Mouse (Mus musculus): ENCODE measurements around the gene Wipi1. TPM values are rescaled to one million over a fixed set of nuclear protein-coding genes. Genes with fewer than 3 reads are reported as not detected.

The Wipi1 gene
- total and polyA plus RNA-seq, 2 experiments: 7.3 to 8.5 TPM

DNA sequence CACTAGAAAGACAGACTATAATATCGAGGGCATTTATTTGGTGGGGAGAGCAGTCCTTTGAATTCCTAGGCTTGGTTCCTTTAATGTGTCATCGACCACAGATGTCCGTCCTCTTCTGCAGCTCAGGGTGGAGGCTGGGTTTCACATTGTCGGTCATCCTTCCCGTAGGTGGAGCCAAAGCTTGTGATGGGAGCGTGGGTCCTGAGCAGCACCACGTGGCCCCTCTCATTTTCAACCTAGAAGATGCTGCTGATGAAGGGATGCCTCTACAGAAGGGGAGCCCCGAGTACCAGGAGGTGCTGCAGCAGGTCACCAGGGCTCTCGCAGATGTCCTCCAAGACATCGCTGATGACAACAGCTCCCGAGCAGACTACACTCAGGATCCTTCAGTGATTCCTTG, 39.7 kb downstream of the Wipi1 start:
- TF ChIP-seq POLR2A (IDR thresholded peaks at IDR 0.05; ENCODE audit: extremely low read depth, insufficient read depth, low read length) (no peak), CTCF (IDR thresholded peaks at IDR 0.05; ENCODE audit: low read depth, low read length) (no peak)
- H3K36me3 ChIP-seq (ENCODE audit: control insufficient read depth, insufficient read depth, low read length): peaks cover 11% of the 10 kb centered on the region
- no peaks in the 10 kb centered on the region for H3K4me1 ChIP-seq (ENCODE audit: control insufficient read depth, insufficient read depth, low read length)
- H3K27me3 ChIP-seq (ENCODE audit: control insufficient read depth, insufficient read depth, low read length): no peaks in the 10 kb centered on the region
- no peak overlapping the region for H3K9ac ChIP-seq (ENCODE audit: low read depth, low read length)
- no peak overlapping the region for H3K4me3 ChIP-seq (ENCODE audit: insufficient read depth, low read depth, low read length)
- WGBS: 91% methylated on average over 11 of the region's 11 CpGs
- H3K79me2 ChIP-seq (ENCODE audit: control insufficient read depth, insufficient read depth, low read length): no peaks in the 10 kb centered on the region
- DNase-seq (ENCODE audit: extremely low read depth, low read depth, low spot score): no peak
- H3K27ac ChIP-seq (replicated peaks; ENCODE audit: insufficient read depth, low read depth, low read length): no peak overlapping the region

DNA sequence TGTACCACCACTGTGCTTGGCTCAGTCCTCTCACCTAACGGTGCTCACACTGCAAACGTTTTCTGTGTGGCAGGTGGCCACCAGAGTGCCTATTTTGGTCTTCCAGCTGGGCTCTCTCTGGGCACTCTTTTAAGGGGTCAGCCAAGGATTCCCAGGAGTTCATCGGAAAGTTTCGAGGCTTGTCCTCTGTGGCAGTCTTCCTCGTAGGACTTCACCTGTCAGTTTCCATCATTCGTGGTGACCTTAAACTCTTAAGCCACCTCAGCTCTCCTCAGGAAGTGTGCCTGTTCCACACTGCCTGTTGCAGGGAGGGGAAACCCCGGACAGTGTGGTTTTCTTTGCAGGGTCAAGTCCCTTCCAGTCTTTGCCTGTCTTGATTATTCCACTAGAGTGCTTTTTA, 42.0 kb downstream of the Wipi1 start:
- no peak for DNase-seq (ENCODE audit: extremely low read depth, low read depth, low spot score)

DNA sequence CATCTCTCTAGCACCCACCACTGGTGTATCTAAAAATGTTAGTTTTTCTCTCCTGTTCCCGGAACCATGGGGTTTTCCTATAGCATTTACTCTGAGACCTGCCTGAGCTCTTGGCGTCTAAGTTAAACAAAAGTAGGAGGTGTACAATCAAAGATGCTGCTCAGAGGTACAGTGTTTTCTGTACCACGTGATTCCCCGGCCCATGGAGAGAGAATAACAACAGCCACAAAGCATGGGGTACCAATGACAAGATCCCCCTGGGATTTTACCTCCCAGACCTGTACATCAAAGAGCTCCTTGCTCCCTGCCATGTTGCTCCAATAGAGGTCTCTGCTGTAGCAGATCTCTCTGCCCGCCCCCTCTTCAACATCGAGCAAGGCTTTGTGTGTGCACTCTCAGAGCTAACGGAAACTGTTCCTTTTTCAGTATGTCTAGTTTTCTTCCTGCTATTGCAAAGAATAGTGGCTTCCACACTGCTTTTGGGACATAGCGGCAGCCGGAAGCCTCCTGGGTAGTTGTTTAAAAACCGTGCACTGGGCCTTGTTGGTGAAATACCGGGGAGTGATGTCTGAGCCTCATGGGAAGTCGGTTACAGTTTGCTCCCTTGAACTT, 42.7 kb downstream of the Wipi1 start:
- no peaks in the 10 kb centered on the region for H3K79me2 ChIP-seq (ENCODE audit: control insufficient read depth, insufficient read depth, low read length)
- DNase-seq (ENCODE audit: extremely low read depth, low read depth, low spot score): no peak
- no peak overlapping the region for H3K27ac ChIP-seq (replicated peaks; ENCODE audit: insufficient read depth, low read depth, low read length)
- no peaks in the 10 kb centered on the region for H3K27me3 ChIP-seq (ENCODE audit: control insufficient read depth, insufficient read depth, low read length)
- TF ChIP-seq CTCF (IDR thresholded peaks at IDR 0.05; ENCODE audit: low read depth, low read length) (no peak), POLR2A (IDR thresholded peaks at IDR 0.05; ENCODE audit: extremely low read depth, insufficient read depth, low read length) (no peak)
- H3K9ac ChIP-seq (ENCODE audit: low read depth, low read length): no peak overlapping the region
- peaks cover 4% of the 10 kb centered on the region for H3K36me3 ChIP-seq (ENCODE audit: control insufficient read depth, insufficient read depth, low read length)
- no peaks in the 10 kb centered on the region for H3K4me1 ChIP-seq (ENCODE audit: control insufficient read depth, insufficient read depth, low read length)
- H3K4me3 ChIP-seq (ENCODE audit: insufficient read depth, low read depth, low read length): no peak overlapping the region
- 81% methylated on average over 12 of the region's 12 CpGs for WGBS

More for the DNA sequence above, 42.0 kb downstream of the Wipi1 start:
- Histone ChIP-seq H3K27ac (replicated peaks; ENCODE audit: insufficient read depth, low read depth, low read length) (no peak overlapping the region), H3K36me3 (ENCODE audit: control insufficient read depth, insufficient read depth, low read length) (peaks cover 6% of the 10 kb centered on the region), H3K4me3 (ENCODE audit: insufficient read depth, low read depth, low read length) (no peak overlapping the region), H3K4me1 (ENCODE audit: control insufficient read depth, insufficient read depth, low read length) (no peaks in the 10 kb centered on the region), H3K27me3 (ENCODE audit: control insufficient read depth, insufficient read depth, low read length) (no peaks in the 10 kb centered on the region), H3K9ac (ENCODE audit: low read depth, low read length) (no peak overlapping the region), H3K79me2 (ENCODE audit: control insufficient read depth, insufficient read depth, low read length) (no peaks in the 10 kb centered on the region)
- 75% methylated on average over 7 of the region's 7 CpGs for WGBS
- TF ChIP-seq POLR2A (IDR thresholded peaks at IDR 0.05; ENCODE audit: extremely low read depth, insufficient read depth, low read length) (no peak), CTCF (IDR thresholded peaks at IDR 0.05; ENCODE audit: low read depth, low read length) (no peak)

DNA sequence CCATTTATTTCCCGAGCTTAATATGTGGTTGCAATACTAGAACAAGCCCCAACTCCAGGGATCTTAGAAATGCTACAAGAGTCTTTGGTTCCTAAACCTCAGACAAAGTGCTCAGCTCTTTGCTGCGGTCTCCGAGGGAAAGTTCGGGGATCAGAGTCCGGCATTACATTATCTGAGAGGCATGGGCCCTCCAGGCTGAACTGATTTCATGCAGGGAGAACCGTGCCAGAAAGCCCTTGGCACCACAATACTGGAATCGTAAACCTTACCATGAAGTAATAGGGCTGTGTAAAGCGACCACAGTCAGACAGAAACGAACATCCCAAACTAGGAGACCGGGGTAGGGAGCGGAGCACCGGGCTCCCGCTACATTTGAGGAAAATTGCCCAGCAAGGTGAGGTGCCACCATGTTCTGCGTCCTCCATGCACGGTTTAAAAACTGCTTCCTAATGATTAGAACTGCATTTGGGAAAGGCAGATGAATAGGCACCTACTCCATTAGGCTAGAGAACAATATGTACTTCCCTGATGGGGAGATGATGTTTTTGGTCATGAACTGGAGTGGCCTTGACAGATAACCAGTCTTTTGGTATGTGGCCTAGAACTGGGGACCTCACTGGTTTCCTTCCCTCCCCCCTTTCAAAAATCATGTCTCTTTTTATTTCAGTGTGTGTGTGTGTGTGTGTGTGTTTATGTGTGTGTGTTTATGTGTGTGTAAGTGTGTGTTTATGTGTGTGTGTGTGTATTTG, 47.1 kb downstream of the Wipi1 start:
- no peaks in the 10 kb centered on the region for H3K79me2 ChIP-seq (ENCODE audit: control insufficient read depth, insufficient read depth, low read length)
- H3K27me3 ChIP-seq (ENCODE audit: control insufficient read depth, insufficient read depth, low read length): no peaks in the 10 kb centered on the region
- H3K36me3 ChIP-seq (ENCODE audit: control insufficient read depth, insufficient read depth, low read length): no peaks in the 10 kb centered on the region
- TF ChIP-seq POLR2A (IDR thresholded peaks at IDR 0.05; ENCODE audit: extremely low read depth, insufficient read depth, low read length) (no peak), CTCF (IDR thresholded peaks at IDR 0.05; ENCODE audit: low read depth, low read length) (no peak)
- 79% methylated on average over 15 of the region's 15 CpGs for WGBS
- no peaks in the 10 kb centered on the region for H3K4me1 ChIP-seq (ENCODE audit: control insufficient read depth, insufficient read depth, low read length)
- no peak overlapping the region for H3K9ac ChIP-seq (ENCODE audit: low read depth, low read length)
- no peak overlapping the region for H3K27ac ChIP-seq (replicated peaks; ENCODE audit: insufficient read depth, low read depth, low read length)
- DNase-seq (ENCODE audit: extremely low read depth, low read depth, low spot score): no peak
- H3K4me3 ChIP-seq (ENCODE audit: insufficient read depth, low read depth, low read length): no peak overlapping the region

DNA sequence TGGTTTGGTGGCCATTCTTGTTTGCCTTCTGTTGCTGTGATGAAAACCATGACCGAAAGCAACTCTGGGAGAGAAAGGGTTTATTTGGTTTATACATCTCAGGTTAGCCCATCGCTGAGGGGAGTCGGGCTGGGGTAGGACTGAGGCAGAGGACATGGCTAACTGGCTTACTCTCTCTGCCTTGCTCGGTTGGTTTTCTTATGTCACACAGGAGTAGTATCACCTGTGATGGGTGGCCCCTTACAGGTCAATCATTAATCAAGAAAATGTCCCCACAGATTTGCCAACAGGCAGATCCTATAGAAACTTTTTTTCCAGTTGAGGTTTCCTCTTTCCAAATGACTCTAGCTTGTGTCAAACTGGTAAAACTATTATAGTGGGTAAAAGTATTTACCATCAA, 48.1 kb downstream of the Wipi1 start:
- WGBS: 76% methylated on average over 4 of the region's 4 CpGs
- no peaks in the 10 kb centered on the region for H3K27me3 ChIP-seq (ENCODE audit: control insufficient read depth, insufficient read depth, low read length)
- no peak overlapping the region for H3K4me3 ChIP-seq (ENCODE audit: insufficient read depth, low read depth, low read length)
- no peak for DNase-seq (ENCODE audit: extremely low read depth, low read depth, low spot score)
- H3K9ac ChIP-seq (ENCODE audit: low read depth, low read length): no peak overlapping the region
- no peaks in the 10 kb centered on the region for H3K4me1 ChIP-seq (ENCODE audit: control insufficient read depth, insufficient read depth, low read length)
- H3K79me2 ChIP-seq (ENCODE audit: control insufficient read depth, insufficient read depth, low read length): no peaks in the 10 kb centered on the region
- H3K27ac ChIP-seq (replicated peaks; ENCODE audit: insufficient read depth, low read depth, low read length): no peak overlapping the region
- H3K36me3 ChIP-seq (ENCODE audit: control insufficient read depth, insufficient read depth, low read length): no peaks in the 10 kb centered on the region
- no peak for TF ChIP-seq CTCF (IDR thresholded peaks at IDR 0.05; ENCODE audit: low read depth, low read length)
- no peak for TF ChIP-seq POLR2A (IDR thresholded peaks at IDR 0.05; ENCODE audit: extremely low read depth, insufficient read depth, low read length)

DNA sequence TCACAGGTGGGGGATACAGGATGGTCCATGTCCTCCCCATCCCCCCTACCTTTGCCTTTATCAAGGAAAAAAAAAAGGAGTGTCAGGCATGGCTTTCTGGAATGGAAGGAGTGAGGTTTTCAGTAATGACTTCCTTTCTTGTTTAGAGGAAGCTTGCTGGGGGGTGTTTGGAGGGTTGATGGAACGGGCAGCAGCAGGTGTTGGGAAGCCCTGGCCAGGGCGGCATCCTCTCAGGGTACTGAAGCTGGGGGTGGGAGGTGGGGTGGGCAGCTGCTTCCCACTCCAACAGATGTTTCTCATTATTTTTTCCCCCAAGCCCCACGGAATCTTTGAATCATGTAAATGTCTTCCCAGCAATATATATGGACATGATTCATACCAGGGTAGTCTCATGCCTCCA, 50.3 kb downstream of the Wipi1 start:
- no peaks in the 10 kb centered on the region for H3K27me3 ChIP-seq (ENCODE audit: control insufficient read depth, insufficient read depth, low read length)
- peaks cover 1% of the 10 kb centered on the region; the same call in 1 of the 2 replicates for H3K4me1 ChIP-seq (ENCODE audit: control insufficient read depth, insufficient read depth, low read length)
- H3K79me2 ChIP-seq (ENCODE audit: control insufficient read depth, insufficient read depth, low read length): no peaks in the 10 kb centered on the region
- no peak overlapping the region for H3K9ac ChIP-seq (ENCODE audit: low read depth, low read length)
- no peak for DNase-seq (ENCODE audit: extremely low read depth, low read depth, low spot score)
- TF ChIP-seq POLR2A (IDR thresholded peaks at IDR 0.05; ENCODE audit: extremely low read depth, insufficient read depth, low read length) (no peak), CTCF (IDR thresholded peaks at IDR 0.05; ENCODE audit: low read depth, low read length) (no peak)
- WGBS: 86% methylated on average over 3 of the region's 3 CpGs
- H3K36me3 ChIP-seq (ENCODE audit: control insufficient read depth, insufficient read depth, low read length): no peaks in the 10 kb centered on the region
- H3K27ac ChIP-seq (replicated peaks; ENCODE audit: insufficient read depth, low read depth, low read length): no peak overlapping the region
- no peak overlapping the region for H3K4me3 ChIP-seq (ENCODE audit: insufficient read depth, low read depth, low read length)
